Mouse (Mus musculus) forebrain, embryonic 16.5 days (tissue): Measurements from ENCODE around the gene Specc1. TPM values are rescaled to one million over a fixed set of nuclear protein-coding genes. Genes with fewer than 3 reads are reported as not detected.
A peak's percentile ranks its signal among the peaks of the same experiment; 100 is the strongest.

ENCODE experiments used
- ATAC-seq: fragments of 200-750 bp; cut with Nextera tagmentation; 2 replicates; pipeline ENCODE4 v1.8.0; 2017; ENCODE audit warnings: mild to moderate bottlenecking, moderate library complexity
- H3K27ac ChIP-seq: fragments of 300-500 bp; sonication (generic); 2 replicates; pipeline ENCODE4 v1.5.1; 2014; ENCODE audit warnings: low read length, control low read depth
- H3K27me3 ChIP-seq: fragments of 300-500 bp; sonication (generic); replicated peaks from 2 replicates; pipeline ENCODE4 v1.6.1; 2014; ENCODE audit warnings: low read length; ENCODE audit not compliant: control insufficient read depth, insufficient read depth
- H3K36me3 ChIP-seq: fragments of 300-500 bp; sonication (generic); 2 replicates; pipeline ENCODE4 v1.6.1; 2014; ENCODE audit not compliant: control insufficient read depth, insufficient read depth
- H3K4me1 ChIP-seq: fragments of 300-500 bp; sonication (generic); replicated peaks from 2 replicates; pipeline ENCODE4 v1.6.1; 2014; ENCODE audit warnings: low read length; ENCODE audit not compliant: control insufficient read depth, insufficient read depth
- H3K4me2 ChIP-seq: fragments of 300-500 bp; sonication (generic); 2 replicates; pipeline ENCODE4 v1.6.1; 2014; ENCODE audit warnings: mild to moderate bottlenecking, low read length, control low read depth
- H3K4me3 ChIP-seq: fragments of 300-500 bp; sonication (generic); replicated peaks from 2 replicates; pipeline ENCODE4 v1.5.1; 2014; ENCODE audit warnings: mild to moderate bottlenecking, low read length, control low read depth
- H3K9ac ChIP-seq: fragments of 300-500 bp; sonication (generic); replicated peaks from 2 replicates; pipeline ENCODE4 v1.6.1; 2014; ENCODE audit warnings: low read depth, low read length, control low read depth
- H3K9me3 ChIP-seq: fragments of 300-500 bp; sonication (generic); 2 replicates; pipeline ENCODE4 v1.6.1; 2016; ENCODE audit warnings: low read length; ENCODE audit not compliant: control insufficient read depth
- WGBS: fragments of 180-500 bp; shearing (Covaris S2); extraction: QIAGEN DNeasy Blood & Tissue Kit; methylation state at CpG from one replicate; pipeline ENCODE4 v1.1.7; 2014; 5-methylcytosine and 5-hydroxymethylcytosine counted together
- polyA plus RNA-seq: library from polyadenylated mRNA; unstranded; fragments of >200 nt; fragmentation: Nextera tagmentation; extraction: Ambion mirVana; gene quantifications from 2 replicates; pipeline ENCODE4 v1.2.1, GENCODE M21; 2015

The Specc1 gene
- polyA plus RNA-seq = 9.4 and 11.2 TPM in 2 replicates

- H3K4me1 ChIP-seq = 0 out of 2 replicates have a peak, but pooled peaks cover 2% of the 10 kb centered on the region
- H3K36me3 ChIP-seq = no peaks in the 10 kb centered on the region
- no peak within 1 kb of the TSS for H3K27ac ChIP-seq
- under 1% methylated on average over 57 of the region's 58 CpGs for WGBS
- ATAC-seq = peak; percentile 96
- peak within 1 kb of the TSS; percentile 74 for H3K4me3 ChIP-seq
- H3K9me3 ChIP-seq = no peaks in the 10 kb centered on the region
- H3K27me3 ChIP-seq = peaks cover 3% of the 10 kb centered on the region; the same call in 1 of the 2 replicates
- H3K9ac ChIP-seq = peak within 1 kb of the TSS; percentile 65
- H3K4me2 ChIP-seq = peak within 1 kb of the TSS; percentile 99
Observed at GRCm38 (mm10) chr11:61956572-61957295, at the start of gene Specc1. TSS of gene Specc1 (plus strand) at chr11:61956763.

DNA sequence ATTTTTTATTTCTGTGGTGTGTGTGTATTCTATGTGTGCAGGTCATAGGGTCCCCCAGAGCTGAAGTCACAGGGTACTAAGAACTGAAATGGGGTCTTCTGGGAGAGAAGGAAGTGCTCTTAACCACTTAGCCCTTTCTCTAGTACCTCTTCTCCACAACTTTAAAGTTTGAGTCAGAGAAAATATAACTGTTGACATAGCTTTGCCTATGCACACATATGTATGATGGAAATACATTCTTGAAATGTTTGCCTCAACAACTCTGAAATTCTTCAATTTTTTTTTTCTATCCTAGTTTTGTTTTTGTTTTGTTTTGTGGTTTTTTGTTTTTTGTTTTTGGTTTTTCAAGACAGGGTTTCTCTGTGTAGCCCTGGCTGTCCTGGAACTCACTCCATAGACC is 48.2 kb upstream of the Specc1 start:
- no peak overlapping the region for H3K4me3 ChIP-seq
- H3K9ac ChIP-seq = no peak overlapping the region
- H3K4me1 ChIP-seq = no peaks in the 10 kb centered on the region
- no peak overlapping the region for H3K4me2 ChIP-seq
- no peaks in the 10 kb centered on the region for H3K9me3 ChIP-seq
- peaks cover 19% of the 10 kb centered on the region for H3K36me3 ChIP-seq
- ATAC-seq = no peak
- no peak overlapping the region for H3K27ac ChIP-seq
- no peaks in the 10 kb centered on the region for H3K27me3 ChIP-seq

DNA sequence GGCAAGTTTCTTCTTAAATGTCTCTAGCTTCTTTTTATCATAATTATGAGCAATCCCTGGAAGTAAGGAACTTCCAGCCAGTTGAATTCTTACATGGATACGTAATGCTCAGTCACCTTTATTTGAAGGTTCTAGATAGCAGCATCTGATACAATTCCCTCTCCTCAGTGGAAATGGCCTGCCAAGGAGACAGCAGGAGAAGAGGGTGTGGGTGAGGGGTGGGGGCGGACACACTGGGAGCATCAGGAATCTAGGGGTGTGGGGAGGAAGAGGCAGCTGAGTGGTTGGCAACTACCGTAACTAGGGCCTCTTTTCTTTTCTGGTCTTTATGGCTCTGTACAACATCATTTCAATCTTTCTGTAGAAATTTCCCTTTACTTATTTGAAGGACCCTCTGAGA is 36.9 kb upstream of the Specc1 start:
- Histone ChIP-seq H3K4me2 (no peak overlapping the region), H3K27me3 (no peaks in the 10 kb centered on the region), H3K4me1 (no peaks in the 10 kb centered on the region), H3K9me3 (no peaks in the 10 kb centered on the region), H3K27ac (no peak overlapping the region), H3K9ac (no peak overlapping the region), H3K36me3 (peaks cover 10% of the 10 kb centered on the region), H3K4me3 (no peak overlapping the region)
- 95% methylated on average over 3 of the region's 3 CpGs for WGBS
- no peak for ATAC-seq

- H3K36me3 ChIP-seq = 0 out of 2 replicates have a peak, but pooled peaks cover 4% of the 10 kb centered on the region
- no peak overlapping the region for H3K27ac ChIP-seq
- H3K9me3 ChIP-seq = no peaks in the 10 kb centered on the region
- no peak for ATAC-seq
- H3K27me3 ChIP-seq = no peaks in the 10 kb centered on the region
- peaks cover 5% of the 10 kb centered on the region; the same call in 1 of the 2 replicates for H3K4me1 ChIP-seq
- 86% methylated on average over 1 of the region's 1 CpGs for WGBS
- no peak overlapping the region for H3K4me3 ChIP-seq
- H3K9ac ChIP-seq = no peak overlapping the region
- no peak overlapping the region for H3K4me2 ChIP-seq
Observed at GRCm38 (mm10) chr11:61923309-61923708, 33.3 kb upstream of the Specc1 start.

DNA sequence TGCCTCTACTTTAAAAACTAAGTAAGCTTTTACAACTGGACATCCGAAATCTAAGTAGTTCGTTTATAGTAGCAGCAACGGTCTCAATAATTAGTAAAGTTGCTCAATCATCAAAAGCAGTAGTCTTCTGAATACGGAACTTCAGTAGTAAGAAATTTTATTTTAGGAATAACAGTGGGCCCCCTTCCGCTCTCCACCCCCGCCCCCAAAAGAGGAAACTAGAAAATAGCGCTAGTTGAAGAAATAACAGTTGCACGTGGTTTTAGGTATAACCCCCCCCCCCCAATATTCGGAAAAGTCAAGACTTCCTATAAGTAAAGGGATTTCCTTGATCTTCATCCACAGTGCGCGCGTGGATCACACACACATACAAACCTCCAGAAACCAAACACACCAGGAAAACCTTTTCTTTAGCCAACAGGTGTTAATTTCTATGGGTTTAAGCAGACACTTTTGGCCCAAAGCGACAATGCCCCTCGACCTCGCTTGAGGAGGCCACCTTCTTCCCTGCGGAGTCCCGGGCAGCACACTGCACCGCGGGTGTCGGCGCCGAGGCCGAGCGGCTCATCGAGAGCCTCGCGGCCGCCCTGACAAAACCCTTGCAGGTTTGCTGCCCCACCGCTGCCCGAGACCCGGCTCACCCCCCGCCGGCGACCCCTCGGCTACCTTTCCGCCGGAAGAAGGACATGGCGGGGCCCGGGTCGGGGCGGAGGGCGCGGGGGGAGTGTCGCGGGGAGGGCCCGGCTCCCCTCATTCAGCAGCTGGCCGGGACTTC is 27.1 kb upstream of the Specc1 start:
- H3K27me3 ChIP-seq = no peaks in the 10 kb centered on the region
- peak overlapping the region; percentile 82 for H3K9ac ChIP-seq
- H3K9me3 ChIP-seq = no peaks in the 10 kb centered on the region
- H3K4me3 ChIP-seq = peak overlapping the region; percentile 71
- peak; percentile 57 for ATAC-seq
- peak overlapping the region; percentile 71 for H3K4me2 ChIP-seq
- peak overlapping the region; percentile 84 for H3K27ac ChIP-seq
- peaks cover 17% of the 10 kb centered on the region for H3K4me1 ChIP-seq
- no peaks in the 10 kb centered on the region for H3K36me3 ChIP-seq
- WGBS = 1% methylated on average over 42 of the region's 47 CpGs

- ATAC-seq = peak; percentile 95
- Histone ChIP-seq H3K36me3 (no peaks in the 10 kb centered on the region), H3K27ac (peak within 1 kb of the TSS; percentile 97), H3K9me3 (no peaks in the 10 kb centered on the region), H3K4me1 (peaks cover 17% of the 10 kb centered on the region), H3K9ac (peak within 1 kb of the TSS; percentile 86), H3K4me3 (peak within 1 kb of the TSS; percentile 71), H3K4me2 (peak within 1 kb of the TSS; percentile 82), H3K27me3 (no peaks in the 10 kb centered on the region)
- under 1% methylated on average over 43 of the region's 43 CpGs for WGBS
Observed at GRCm38 (mm10) chr11:61930098-61930517, 26.5 kb upstream of the Specc1 start, which contains the start of gene Akap10. TSS of gene Akap10 (minus strand) at chr11:61930252.

DNA sequence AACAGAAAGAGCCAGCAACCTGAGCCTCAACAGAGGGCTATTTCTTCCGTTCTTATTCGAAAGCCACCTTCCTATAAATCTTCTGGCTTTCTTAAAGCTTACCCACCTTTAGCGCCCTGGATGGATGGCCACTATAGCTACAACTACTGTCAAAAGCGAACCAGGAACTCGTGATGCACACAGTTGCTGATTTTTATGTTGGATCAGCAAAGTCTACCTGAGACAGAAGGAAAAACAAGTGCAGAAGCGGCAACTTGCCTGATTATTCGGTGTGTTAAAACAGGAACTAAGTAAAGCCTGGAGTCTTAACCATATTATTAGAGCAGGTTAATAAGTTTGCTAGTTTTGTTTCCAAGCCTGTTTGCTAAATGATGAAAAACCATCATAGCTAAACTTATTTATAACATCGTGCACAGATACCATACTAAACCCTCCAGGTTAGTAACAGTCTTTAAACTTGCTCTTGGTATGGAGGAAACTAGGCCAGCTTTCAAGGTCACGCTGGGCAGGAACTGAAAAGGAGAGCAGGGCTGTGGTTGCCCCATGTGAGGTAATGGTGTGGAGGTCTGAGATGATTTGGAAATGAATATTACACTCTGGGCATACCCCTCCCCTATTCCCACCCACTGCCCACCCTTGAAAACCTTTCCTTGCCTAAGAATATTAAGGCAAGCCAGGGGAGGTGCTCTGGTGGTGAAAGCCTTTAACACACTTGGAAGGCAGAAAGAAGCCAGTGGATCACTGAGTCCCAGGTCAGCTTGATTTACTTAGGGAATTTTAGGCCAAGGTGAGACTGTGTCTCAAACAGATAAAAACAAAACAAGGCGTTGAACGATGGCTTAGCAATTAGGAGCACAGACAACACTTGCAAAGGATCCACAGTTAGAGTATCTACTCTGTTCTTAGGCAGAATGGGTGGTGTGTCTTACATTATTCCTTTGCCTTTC is 25.6 kb upstream of the Specc1 start:
- no peaks in the 10 kb centered on the region for H3K36me3 ChIP-seq
- no peaks in the 10 kb centered on the region for H3K27me3 ChIP-seq
- no peaks in the 10 kb centered on the region for H3K9me3 ChIP-seq
- H3K27ac ChIP-seq = peak overlapping the region; percentile 97
- peak overlapping the region; percentile 71 for H3K4me3 ChIP-seq
- H3K9ac ChIP-seq = peak overlapping the region; percentile 86
- no peak for ATAC-seq
- 18% methylated on average over 11 of the region's 11 CpGs for WGBS
- peak overlapping the region; percentile 82 for H3K4me2 ChIP-seq
- H3K4me1 ChIP-seq = peaks cover 17% of the 10 kb centered on the region

GRCm38 (mm10) chr11:61937761-61938160 is 18.8 kb upstream of the Specc1 start:
- Histone ChIP-seq H3K9me3 (no peaks in the 10 kb centered on the region), H3K9ac (no peak overlapping the region), H3K27ac (no peak overlapping the region), H3K4me2 (no peak overlapping the region), H3K4me3 (no peak overlapping the region), H3K27me3 (no peaks in the 10 kb centered on the region), H3K4me1 (no peaks in the 10 kb centered on the region), H3K36me3 (no peaks in the 10 kb centered on the region)
- ATAC-seq = no peak
- WGBS = 91% methylated on average over 1 of the region's 1 CpGs
